Mouse (Mus musculus) G1E-ER4 (cell line): ENCODE measurements around the gene Mapk8. TPM values are rescaled to one million over a fixed set of nuclear protein-coding genes. Genes with fewer than 3 reads are reported as not detected.

ENCODE experiments used
- GATA1 ChIP-seq: IDR thresholded peaks from one replicate; pipeline ENCODE4 v1.8.0; 2012; ENCODE audit warnings: low read length, inconsistent platforms
- polyA plus RNA-seq: library from polyadenylated mRNA; stranded (reverse); fragments of >175 nt; gene quantifications from 2 replicates; pipeline ENCODE4 v1.2.3, GENCODE M21; 2012

The Mapk8 gene
- polyA plus RNA-seq: 6.0 and 12.3 TPM in 2 replicates

DNA sequence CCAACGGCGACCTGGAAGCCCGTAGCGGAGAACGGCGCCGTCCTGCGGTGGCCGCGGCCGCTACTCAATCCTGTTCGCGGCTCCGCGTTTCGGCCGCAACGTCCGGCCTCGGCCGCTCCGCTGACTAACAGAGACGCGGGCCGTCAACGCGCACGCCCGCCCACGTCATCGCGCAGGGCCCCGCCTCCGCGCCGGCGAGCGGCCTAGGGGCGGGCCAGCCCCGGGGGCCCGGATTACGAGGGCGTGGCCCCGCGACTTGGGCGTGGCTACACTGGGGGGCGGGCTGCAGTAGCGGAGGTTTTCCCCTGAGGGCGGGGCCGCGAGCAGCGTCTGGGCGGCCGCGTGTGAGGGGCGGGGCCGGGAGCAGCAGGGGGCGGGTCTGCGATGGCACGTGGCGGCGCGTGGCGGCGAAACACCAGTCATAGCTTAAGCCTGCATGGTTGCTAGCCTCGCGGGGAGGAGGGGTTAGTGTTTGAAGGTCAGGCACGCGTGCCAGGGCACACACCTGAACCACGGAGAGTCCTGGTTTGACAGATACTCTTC, at the start of gene Mapk8:
Mapk8 (minus strand) TSS at position 132 of the 543 bp plus-strand sequence.
- TF ChIP-seq GATA1: no peak

DNA sequence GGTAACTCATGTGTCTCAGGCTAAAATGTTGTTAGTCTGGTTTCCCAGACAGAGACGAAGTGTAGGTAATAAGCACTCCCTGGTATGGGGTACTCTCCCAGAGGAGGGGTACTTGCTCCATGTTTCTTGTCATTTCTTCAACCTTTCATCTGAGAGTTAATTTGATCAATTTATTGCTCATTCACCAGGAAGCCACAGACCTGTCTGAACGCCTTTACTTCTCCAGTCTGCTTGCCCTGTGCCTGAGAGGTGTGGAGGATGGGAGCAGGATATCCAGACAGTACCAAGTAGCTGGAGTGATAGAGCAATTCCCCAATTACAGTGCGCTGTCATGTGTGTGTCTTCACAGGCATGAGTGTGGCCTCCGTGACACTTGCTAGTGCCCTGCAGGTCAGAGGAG, 48.3 kb upstream of the Mapk8 start:
- no peak for TF ChIP-seq GATA1

DNA sequence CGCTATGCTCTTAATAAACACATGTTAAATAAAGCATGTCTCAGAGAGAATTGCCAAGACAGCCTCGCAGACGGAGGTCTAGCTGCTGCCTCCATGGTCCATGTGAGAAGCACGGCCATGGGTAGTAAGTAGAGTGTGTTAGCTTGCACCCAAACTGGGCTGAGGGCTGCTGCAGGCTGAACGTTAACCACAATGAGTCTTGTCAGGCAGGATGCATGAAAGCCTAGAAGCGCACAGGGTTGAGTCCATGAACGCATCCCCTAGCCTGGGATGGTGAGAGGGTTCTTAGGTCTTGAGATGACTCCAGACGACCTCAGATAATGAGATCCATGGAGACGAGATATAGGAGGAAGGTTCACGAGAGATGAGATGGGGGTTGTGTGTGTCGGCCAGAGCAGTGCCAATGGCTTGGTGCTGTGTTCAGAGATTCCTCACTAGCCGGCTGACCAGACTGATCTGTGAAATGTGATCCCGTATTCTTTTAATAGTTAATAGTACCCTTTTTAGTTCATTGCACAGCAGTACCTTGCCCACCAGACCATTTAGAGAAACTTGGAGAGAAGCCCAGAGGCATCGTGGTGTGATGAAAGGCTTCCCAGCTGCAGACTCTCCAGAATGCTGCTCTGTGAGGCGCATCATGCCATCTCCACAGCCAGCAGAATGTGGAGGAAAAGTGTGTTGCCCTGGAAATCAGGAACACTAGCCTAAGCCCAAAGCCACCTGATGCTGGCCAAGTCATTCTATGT, 41.0 kb upstream of the Mapk8 start:
- TF ChIP-seq GATA1: no peak

DNA sequence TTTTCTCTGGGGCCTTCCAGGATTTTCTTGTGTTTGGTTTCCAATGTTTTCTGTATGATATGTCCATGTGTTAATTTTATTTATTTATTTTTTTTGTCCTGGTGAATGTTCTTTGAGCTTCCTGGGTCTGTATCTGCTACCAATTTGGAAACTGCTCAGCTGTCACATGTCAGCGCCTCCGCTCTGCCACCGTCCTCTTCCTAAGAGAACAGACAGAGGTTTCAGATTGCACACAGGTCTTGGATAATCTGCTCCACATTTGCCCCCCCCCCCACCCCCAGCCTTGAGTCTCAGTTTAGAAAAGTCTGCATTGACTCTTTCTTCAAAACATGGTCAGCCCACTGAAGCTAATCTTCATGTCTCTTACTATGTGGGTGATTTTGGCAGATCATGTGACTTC, 35.0 kb upstream of the Mapk8 start:
- no peak for TF ChIP-seq GATA1

DNA sequence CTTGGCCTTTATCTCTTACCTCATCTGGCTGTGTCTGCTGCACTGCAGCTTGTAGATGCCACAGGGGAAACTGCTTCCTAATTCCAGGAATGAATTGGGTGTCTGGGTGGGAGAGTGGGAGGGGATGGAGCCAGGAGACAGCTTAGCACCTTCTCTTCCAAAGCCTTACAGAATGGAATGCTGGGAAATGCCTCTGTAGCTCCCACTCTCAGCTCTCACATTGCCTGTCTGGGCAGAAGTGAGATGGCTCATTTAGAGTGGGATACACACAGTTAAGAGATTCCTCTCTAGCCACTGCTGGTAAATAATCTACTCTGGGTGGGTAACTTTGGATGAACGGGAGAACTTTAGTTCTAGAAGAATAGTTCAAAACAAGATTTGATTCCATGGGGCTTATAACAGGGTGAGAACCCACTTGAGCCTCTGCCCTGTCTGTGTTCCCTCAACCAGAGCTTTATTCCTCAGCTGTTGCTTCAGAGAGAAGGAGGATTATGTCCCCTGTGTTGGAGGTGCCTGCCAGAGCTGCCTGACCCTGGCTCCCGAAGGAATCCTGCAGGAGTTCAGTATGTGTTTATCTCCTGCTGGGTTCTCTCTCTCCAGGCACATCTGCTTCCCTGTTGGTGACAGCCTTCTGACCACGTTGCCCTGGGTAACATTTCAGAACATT, 29.3 kb upstream of the Mapk8 start:
- no peak for TF ChIP-seq GATA1

DNA sequence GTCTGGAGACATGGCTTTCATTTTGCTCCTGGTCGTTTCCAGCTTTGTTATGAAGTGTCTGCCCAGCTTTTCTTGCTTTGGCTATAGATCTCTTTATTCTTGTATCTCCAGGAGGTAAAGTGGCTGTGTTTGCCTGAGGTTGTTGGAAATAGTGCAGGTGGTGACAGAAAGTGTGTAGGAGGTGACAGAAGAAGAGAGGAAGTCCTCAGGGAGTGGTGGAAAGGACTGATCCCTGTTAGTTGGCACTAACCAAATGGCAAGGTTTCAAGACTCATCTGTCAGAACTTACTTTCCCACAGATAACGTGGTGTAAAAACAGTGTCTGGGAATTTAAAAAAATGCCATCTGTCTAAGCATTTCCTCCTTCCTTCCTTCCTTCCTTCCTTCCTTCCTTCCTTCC, 27.5 kb upstream of the Mapk8 start:
- no peak for TF ChIP-seq GATA1

DNA sequence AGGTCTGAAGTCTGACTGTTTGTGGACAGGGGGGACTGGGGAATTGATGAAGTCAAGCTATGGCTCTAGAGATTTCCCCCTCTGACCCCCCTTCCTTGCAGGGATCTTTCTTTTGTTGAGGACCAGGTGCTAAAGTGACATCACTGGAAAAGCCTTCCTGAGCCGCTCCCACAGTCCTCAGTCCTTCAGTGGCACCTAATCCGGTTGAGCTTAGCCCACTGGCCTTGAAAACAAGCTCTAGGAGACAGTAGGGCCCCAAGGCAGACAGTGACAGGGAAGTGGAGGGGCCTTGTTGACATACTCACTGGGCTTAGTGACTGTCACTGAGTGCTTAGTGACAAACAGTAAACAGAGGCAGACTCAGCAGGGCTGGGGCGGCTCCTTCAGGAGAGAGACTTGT, 24.4 kb upstream of the Mapk8 start, which contains the start of gene Frmpd2:
Frmpd2 (plus strand) TSS at position 366 of the 400 bp plus-strand sequence.
- no peak for TF ChIP-seq GATA1

DNA sequence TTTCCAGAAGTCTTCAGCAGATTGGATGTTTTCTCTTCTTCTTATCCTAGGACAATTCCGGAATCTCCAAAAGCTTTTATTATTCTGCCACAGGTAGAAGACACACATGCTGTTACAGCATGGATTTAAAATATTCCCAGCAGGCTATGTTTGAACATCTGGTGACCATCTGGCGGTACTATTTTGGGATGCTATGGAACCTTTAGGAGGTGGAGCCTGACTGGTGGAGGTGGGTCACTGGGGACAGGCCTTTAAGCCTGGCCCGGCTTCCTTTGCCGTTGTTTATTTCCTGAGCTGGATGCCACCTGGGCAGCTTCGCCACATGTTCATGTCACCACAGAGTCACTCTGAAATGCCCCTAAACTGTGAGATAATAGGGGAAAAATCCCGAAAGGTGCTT, 20.8 kb upstream of the Mapk8 start:
- no peak for TF ChIP-seq GATA1

DNA sequence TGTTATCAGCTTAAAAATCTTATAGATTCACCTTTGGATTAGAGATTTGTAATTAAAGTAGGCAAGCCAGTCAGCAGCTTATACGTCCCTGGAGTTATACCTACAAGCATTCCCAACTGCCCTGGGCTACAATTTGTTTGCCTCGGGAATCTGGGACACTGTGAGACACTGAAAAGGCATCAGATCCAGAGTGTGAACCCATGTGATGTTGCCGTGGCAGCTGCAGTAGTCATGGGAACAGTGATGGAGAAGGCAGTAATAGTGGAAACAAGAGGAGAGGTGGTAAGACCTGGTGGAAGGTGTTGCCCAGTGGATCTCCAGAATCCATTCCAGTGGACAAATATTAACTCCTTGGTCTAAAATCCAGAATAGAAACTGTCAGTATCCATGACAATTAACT, 16.7 kb upstream of the Mapk8 start:
- no peak for TF ChIP-seq GATA1

DNA sequence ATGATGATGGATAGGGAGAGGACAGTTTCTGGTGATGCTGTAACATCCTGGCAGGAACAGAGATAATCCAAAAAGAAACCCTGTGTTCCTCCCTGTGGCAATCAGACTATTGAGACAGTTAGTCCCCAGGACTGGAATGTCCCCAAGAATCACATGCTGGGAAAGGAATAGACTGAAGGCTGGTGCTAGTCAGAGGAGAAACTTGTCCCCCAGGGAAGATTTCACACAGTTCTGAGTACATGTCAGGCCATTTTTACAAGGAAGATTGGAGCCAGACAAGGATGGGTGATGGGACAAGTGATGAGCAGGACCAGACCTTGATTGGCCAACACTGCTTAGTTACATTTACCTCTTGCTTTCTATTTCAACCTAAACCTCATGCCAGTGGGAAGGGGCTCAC, 3.4 kb upstream of the Mapk8 start:
- TF ChIP-seq GATA1: no peak

DNA sequence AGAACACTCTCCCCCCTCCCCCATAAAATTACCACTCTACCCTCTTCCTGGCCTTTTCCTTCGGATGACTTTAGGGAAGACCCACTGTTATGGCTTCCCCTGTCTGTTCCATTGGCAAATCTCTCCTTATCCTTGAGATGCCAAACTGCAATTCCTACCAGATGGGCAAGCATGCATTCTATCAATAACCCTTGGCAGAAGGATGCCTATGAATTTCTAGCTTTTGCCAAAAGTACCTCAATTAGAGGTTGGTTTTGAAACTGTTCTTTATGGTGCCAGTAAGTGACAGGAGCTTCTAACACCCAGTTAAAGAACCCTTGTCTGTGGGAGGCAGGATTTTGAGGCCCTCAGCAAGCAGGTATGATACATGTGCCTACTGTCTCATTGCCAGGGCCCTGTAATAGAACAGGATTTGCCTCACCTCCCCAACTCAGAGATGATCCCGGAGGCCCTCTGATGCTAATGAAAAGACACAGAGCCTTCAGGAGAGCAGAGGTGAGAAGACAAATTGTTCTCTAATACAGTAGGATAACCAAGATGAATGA, 2.4 kb upstream of the Mapk8 start:
- TF ChIP-seq GATA1: no peak

DNA sequence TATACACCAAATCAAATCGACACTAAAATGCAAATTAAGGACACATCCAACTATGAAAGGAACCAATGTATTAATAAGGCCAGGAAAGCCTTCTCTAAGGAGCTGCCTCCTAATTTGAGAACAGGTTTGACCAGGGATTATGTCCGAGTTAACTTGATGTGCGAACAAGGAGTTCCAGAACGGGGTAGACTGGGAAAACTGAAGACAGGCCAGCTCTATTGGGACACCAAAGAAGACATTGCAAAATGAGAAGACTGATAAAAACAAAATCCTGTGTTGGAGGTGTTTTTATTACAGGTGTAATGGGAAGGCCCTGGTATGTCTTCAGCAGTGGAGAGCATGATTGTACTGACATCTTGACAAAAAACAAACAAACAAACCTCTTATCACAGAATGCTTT, 1.3 kb upstream of the Mapk8 start:
- TF ChIP-seq GATA1: no peak

DNA sequence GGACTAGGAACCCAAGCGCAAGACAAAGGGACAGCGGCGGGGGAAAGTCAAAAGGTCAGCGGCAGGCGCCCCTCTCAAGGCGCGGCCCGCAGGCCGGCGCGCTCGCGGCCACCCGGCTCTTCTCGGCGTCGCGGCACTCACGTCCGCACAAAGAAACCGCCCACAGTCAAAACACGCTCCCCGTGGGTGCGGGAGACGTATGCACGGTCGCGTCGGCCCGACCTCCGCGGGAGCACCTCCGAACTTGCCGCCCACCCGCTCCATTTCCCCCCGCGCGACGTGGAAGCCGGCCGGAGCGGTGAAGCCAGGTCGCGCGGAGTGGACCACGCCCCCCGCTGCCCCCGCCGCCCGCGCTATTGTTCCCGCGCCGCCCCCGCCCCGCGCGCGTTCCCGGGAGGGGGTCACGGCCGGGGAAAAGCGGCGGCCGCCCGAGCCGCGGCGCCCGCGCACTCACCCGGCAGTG, 366 bp downstream of the Mapk8 start:
- TF ChIP-seq GATA1: no peak

DNA sequence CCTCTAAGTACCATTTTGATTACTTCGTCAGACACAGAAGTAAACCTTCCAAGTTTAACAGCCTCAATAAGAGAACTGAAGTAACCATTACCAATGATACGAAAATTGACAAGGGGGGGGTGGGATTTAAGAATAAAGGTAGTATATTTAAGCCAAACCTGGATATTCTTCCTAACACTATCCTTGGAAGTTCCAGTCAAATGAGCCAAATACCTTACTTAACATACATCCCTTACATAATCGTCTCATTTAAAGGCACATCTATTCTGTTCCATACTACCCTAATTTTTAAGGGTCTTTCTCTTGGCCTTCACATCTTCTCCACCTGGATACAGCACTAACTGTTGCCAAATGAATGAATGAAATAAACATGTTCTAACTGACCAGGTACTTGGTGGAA, 996 bp downstream of the Mapk8 start:
- TF ChIP-seq GATA1: no peak

DNA sequence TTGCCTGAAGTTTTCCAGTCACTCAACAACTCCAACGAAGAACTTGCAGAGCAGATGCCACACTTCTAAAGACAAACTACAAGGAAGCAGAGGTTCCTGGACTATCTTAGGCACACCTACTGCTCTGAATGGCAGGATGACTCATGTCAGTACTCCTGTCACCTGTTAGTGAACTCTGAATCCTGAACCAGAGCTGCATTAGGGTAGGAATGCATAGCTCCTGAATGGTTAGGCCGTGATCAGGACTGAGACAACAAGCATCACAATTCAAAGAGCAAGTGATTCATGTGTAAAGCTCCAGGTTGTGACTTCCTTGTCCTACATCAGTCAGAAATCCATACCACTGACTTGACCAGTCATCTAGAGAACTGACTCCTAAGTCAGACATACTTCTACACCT, 3.2 kb downstream of the Mapk8 start:
- no peak for TF ChIP-seq GATA1

DNA sequence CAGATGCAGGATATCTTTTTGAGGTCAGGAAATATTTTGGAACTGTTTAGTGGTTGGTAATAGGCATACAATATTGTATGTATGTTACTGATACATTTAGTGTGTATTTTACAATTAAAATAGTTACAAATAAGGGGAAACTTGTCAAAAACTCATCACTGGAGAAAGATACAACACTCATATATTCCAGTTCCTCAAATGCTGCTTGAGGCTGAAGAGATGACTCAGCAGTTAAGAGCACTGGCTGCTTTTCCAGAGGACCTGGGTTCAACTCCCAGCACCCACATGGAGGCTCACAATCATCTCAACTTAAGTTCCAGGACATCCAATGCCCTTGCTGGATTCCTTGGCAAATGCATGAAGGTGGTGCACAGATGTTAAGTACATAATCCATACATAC, 22.8 kb downstream of the Mapk8 start:
- TF ChIP-seq GATA1: no peak

DNA sequence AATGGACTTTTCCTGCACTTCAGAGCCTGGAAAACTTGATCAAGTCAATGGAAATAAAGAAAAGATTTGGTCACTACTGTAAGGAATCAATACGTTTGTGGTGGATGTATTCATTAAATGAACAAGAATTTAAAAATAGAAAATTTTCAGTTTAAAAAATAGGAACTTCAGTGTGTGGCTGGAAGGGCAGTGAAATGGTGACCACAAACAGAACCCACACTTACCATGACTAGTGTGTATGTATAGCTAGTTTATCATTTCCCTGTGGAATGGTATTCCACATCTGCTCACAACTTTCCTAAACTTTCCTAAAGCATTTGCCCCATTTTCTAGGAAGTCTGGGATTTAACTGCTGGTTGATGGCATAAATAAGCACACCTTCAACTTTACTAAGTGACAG, 24.0 kb downstream of the Mapk8 start:
- no peak for TF ChIP-seq GATA1
